In genomic region chr7:83251995-83252563, GRCm38 (mm10) we compare ENCODE assay signal across 26 mouse cellular contexts.
"Had no signal": no experiment of that assay in that cellular context is flagged by ENCODE, and none has a peak within 500 bp of the region (broad histone marks: within the 10 kb centered on the region; RNA-seq: fewer than 3 reads in every experiment).

No protein-coding gene starts in this region.

- H3K9ac ChIP-seq: heart, embryonic 12.5 days; hindbrain, embryonic 12.5 days; hindbrain, embryonic 14.5 days; intestine, embryonic 15.5 days; limb, embryonic 13.5 days; limb, embryonic 15.5 days; liver, embryonic 12.5 days; liver, embryonic 14.5 days had no signal

- ATAC-seq: hindbrain, embryonic 16.5 days; inflammation-experienced regulatory T-cells, adult 6 months; intestine, embryonic 15.5 days; intestine, postnatal 0 days; liver, embryonic 12.5 days had no signal

- H3K9me3 ChIP-seq: heart, embryonic 10.5 days; heart, embryonic 12.5 days; hindbrain, embryonic 10.5 days; hindbrain, embryonic 12.5 days; intestine, embryonic 15.5 days; limb, embryonic 13.5 days; limb, embryonic 15.5 days; liver, embryonic 12.5 days had no signal

- H3K4me2 ChIP-seq: heart, embryonic 12.5 days; hindbrain, embryonic 12.5 days; hindbrain, embryonic 14.5 days; intestine, embryonic 15.5 days; limb, embryonic 13.5 days; limb, embryonic 15.5 days; liver, embryonic 12.5 days had no signal

- DNase-seq: gastrocnemius, postnatal 10 days; gastrocnemius, postnatal 25 days; heart, adult 18-20 months; heart, postnatal 4 days; kidney, adult 18-20 months; kidney, adult 8-10 months; kidney, postnatal 10 days; kidney, postnatal 25 days; kidney, postnatal 4 days; layer of hippocampus, postnatal 36 days; left cerebral cortex, postnatal 4 days; lung, adult 18-20 months had no signal

- H3K36me3 ChIP-seq: heart, embryonic 10.5 days; heart, embryonic 12.5 days; hindbrain, embryonic 10.5 days; hindbrain, embryonic 12.5 days; intestine, embryonic 15.5 days; limb, embryonic 13.5 days; limb, embryonic 15.5 days; liver, embryonic 12.5 days had no signal

- H3K27ac ChIP-seq: heart, embryonic 10.5 days; hindbrain, embryonic 10.5 days; hindbrain, embryonic 12.5 days; hindbrain, embryonic 14.5 days; intestine, embryonic 15.5 days; layer of hippocampus, adult 2 months; limb, embryonic 13.5 days; liver, embryonic 12.5 days; liver, embryonic 14.5 days had no signal

- H3K27me3 ChIP-seq: heart, embryonic 12.5 days; hindbrain, embryonic 12.5 days; intestine, embryonic 15.5 days; limb, embryonic 13.5 days; limb, embryonic 15.5 days; liver, embryonic 12.5 days had no signal

- H3K4me1 ChIP-seq: heart, embryonic 10.5 days; heart, embryonic 12.5 days; hindbrain, embryonic 10.5 days; hindbrain, embryonic 12.5 days; intestine, embryonic 15.5 days; limb, embryonic 13.5 days; limb, embryonic 15.5 days; liver, embryonic 12.5 days had no signal

- H3K4me3 ChIP-seq: heart, embryonic 10.5 days; heart, embryonic 12.5 days; hindbrain, embryonic 10.5 days; hindbrain, embryonic 12.5 days; intestine, embryonic 15.5 days; layer of hippocampus, adult 2 months; limb, embryonic 13.5 days; limb, embryonic 15.5 days; liver, embryonic 12.5 days had no signal
